Mouse (Mus musculus) stomach, embryonic 15.5 days (tissue): ENCODE results near the gene Fkbp9. TPM values are rescaled to one million over a fixed set of nuclear protein-coding genes. Genes with fewer than 3 reads are reported as not detected.

Experiments used
- ATAC-seq: fragments of 200-750 bp; cut with Nextera tagmentation; 2 replicates; pipeline ENCODE4 v1.8.0; 2017; ENCODE audit warnings: low read depth, moderate number of reproducible peaks, moderate TSS enrichment; ENCODE audit not compliant: insufficient read depth, low FRiP score
- H3K27ac ChIP-seq: fragments of 300-500 bp; sonication (generic); 2 replicates; pipeline ENCODE4 v1.5.1; 2015; ENCODE audit warnings: mild to moderate bottlenecking, inconsistent platforms
- H3K27me3 ChIP-seq: fragments of 300-500 bp; sonication (generic); replicated peaks from 2 replicates; pipeline ENCODE4 v1.6.1; 2015; ENCODE audit warnings: inconsistent platforms
- H3K36me3 ChIP-seq: fragments of 300-500 bp; sonication (generic); 2 replicates; pipeline ENCODE4 v1.6.1; 2015; ENCODE audit warnings: inconsistent platforms
- H3K4me1 ChIP-seq: fragments of 300-500 bp; sonication (generic); 2 replicates; pipeline ENCODE4 v1.6.1; 2015; ENCODE audit warnings: inconsistent platforms
- H3K4me2 ChIP-seq: fragments of 300-500 bp; sonication (generic); 2 replicates; pipeline ENCODE4 v1.6.1; 2015; ENCODE audit warnings: mild to moderate bottlenecking, inconsistent platforms
- H3K4me3 ChIP-seq: fragments of 300-500 bp; sonication (generic); replicated peaks from 2 replicates; pipeline ENCODE4 v1.5.1; 2015; ENCODE audit warnings: inconsistent platforms
- H3K9ac ChIP-seq: fragments of 300-500 bp; sonication (generic); 2 replicates; pipeline ENCODE4 v1.6.1; 2015; ENCODE audit warnings: inconsistent platforms
- H3K9me3 ChIP-seq: fragments of 300-500 bp; sonication (generic); 2 replicates; pipeline ENCODE4 v1.6.1; 2016; ENCODE audit warnings: inconsistent platforms
- WGBS: fragments of 180-500 bp; shearing (Covaris S2); methylation state at CpG from one replicate; pipeline ENCODE4 v1.1.7; 2015; 5-methylcytosine and 5-hydroxymethylcytosine counted together
- polyA plus RNA-seq: library from polyadenylated mRNA; unstranded; fragments of >200 nt; fragmentation: Nextera tagmentation; extraction: Ambion mirVana; gene quantifications from 2 replicates; pipeline ENCODE4 v1.2.1, GENCODE M21; 2015

Gene Fkbp9
- polyA plus RNA-seq, 1 experiment from 2014 or later, result 145 TPM

DNA sequence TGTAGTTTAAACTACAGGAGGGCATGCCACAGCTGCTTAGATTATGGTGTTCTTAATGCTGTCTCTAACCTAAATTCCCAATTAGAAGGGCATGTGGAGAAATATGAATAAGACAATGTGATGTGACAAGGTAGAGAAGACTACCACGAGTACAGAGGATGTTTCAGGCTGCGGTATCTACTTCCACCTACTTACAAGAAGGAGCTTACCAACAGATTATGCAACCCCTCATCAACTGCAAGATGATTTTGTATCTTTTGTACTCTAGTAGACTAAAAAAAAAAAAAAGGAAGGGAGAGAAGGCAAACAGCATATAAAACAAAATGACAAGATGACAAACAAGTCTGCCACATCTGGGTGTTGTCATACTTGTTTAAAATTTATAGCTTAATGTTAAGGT lies 76.5 kb downstream of the Fkbp9 start:
- Histone ChIP-seq H3K4me2 (no peak overlapping the region), H3K27ac (no peak overlapping the region), H3K9ac (no peak overlapping the region), H3K27me3 (no peaks in the 10 kb centered on the region), H3K4me3 (no peak overlapping the region), H3K4me1 (peaks cover 5% of the 10 kb centered on the region), H3K9me3 (no peaks in the 10 kb centered on the region), H3K36me3 (no peaks in the 10 kb centered on the region)
- ATAC-seq, result no peak
- 90% methylated on average over 2 of the region's 2 CpGs for whole genome bisulfite sequencing

- Histone ChIP-seq H3K27ac (no peak overlapping the region), H3K27me3 (no peaks in the 10 kb centered on the region), H3K4me2 (no peak overlapping the region), H3K36me3 (no peaks in the 10 kb centered on the region), H3K4me3 (no peak overlapping the region), H3K9ac (no peak overlapping the region), H3K4me1 (peaks cover 2% of the 10 kb centered on the region; the same call in 1 of the 2 replicates), H3K9me3 (no peaks in the 10 kb centered on the region)
- WGBS, result 11% methylated on average over 4 of the region's 4 CpGs
- peak; percentile 61; the same call in 1 of the 2 replicates for ATAC-seq
Measured at GRCm38 (mm10) chr6:56908912-56909311, 77.1 kb downstream of the Fkbp9 start.

- Histone ChIP-seq H3K27ac (no peak overlapping the region), H3K4me2 (no peak overlapping the region), H3K9me3 (no peaks in the 10 kb centered on the region), H3K27me3 (no peaks in the 10 kb centered on the region), H3K36me3 (no peaks in the 10 kb centered on the region), H3K4me1 (peaks cover 3% of the 10 kb centered on the region; the same call in 1 of the 2 replicates), H3K4me3 (no peak overlapping the region), H3K9ac (no peak overlapping the region)
- WGBS, result 70% methylated on average over 2 of the region's 2 CpGs
- peak; percentile 82; the same call in 1 of the 2 replicates for ATAC-seq
Measured at GRCm38 (mm10) chr6:56910910-56911309, 79.1 kb downstream of the Fkbp9 start.

- Histone ChIP-seq H3K4me3 (no peak overlapping the region), H3K27me3 (no peaks in the 10 kb centered on the region), H3K27ac (peak overlapping the region; percentile 36; the same call in 1 of the 2 replicates), H3K36me3 (no peaks in the 10 kb centered on the region), H3K9ac (no peak overlapping the region), H3K9me3 (no peaks in the 10 kb centered on the region), H3K4me2 (no peak overlapping the region), H3K4me1 (peaks cover 3% of the 10 kb centered on the region; the same call in 1 of the 2 replicates)
- no peak for ATAC-seq
- WGBS, result 56% methylated on average over 2 of the region's 2 CpGs
Measured at GRCm38 (mm10) chr6:56913092-56913858, 81.4 kb downstream of the Fkbp9 start.

DNA sequence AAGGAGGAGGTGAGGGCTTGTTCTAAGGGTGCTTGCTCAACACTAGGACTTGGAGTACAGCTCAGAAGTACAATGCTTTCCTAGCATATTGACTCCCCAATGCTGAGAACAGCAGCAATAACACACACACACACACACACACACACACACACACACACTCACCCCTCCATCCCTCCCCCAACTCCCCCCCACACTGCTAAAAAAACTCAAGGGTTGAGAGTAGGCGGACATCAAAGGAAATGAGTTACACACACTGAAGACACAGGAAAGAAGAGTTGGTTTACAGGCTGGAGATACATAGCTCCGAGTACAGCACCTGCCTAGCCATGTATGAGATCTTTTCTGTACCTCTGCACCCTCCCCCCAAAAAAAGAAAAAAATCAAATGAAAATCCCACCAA lies 84.4 kb downstream of the Fkbp9 start:
- no peak for ATAC-seq

DNA sequence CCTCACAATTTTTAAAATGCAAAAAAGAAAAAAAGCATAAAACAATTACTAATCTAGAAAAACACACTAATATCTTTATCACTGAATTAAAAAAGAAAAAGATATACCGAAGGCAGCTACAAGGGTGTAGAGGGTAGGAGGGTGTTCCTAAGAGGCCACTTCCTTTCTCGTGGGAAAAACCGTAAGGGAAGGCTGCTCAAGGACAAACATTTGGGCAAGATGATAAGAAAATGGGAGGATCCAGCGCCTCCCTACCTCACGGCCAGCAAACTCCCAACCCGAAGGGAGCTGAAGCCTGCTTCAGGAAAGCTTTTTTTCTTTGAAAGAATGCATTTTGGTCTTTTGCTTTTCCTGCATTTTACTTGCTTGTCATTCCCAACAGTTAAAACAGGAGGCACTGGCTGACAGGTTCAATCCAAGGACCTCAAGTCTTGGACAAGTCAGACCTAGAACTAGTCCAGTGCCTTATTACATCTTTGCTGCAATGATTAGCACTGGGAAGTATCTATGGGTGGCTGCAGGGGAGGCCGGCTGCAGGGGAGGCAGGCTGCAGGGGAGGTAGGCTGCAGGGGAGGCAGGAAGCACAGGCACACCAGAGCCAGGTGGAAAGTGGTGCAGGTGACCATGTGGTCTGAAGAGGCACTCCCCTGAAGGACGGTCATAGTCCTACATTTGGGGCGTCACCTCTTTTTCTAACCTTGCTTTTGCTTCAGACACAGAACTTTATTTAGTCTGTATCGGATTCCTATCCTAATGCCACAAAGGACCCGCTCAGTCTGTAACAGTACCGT lies 85.9 kb downstream of the Fkbp9 start:
- Histone ChIP-seq H3K36me3 (no peaks in the 10 kb centered on the region), H3K4me1 (peaks cover 11% of the 10 kb centered on the region), H3K27me3 (no peaks in the 10 kb centered on the region), H3K27ac (peak overlapping the region; percentile 77), H3K9ac (no peak overlapping the region), H3K4me3 (0 out of 2 replicates have a peak overlapping the region, but pooled peaks have one; percentile 5), H3K9me3 (no peaks in the 10 kb centered on the region), H3K4me2 (peak overlapping the region; percentile 35)
- 42% methylated on average over 12 of the region's 12 CpGs for WGBS
- ATAC-seq, result peak; percentile 83

More for the DNA sequence above, 84.4 kb downstream of the Fkbp9 start:
- Histone ChIP-seq H3K27ac (no peak overlapping the region), H3K4me3 (no peak overlapping the region), H3K36me3 (no peaks in the 10 kb centered on the region), H3K9ac (no peak overlapping the region), H3K27me3 (no peaks in the 10 kb centered on the region), H3K4me1 (peaks cover 9% of the 10 kb centered on the region), H3K9me3 (no peaks in the 10 kb centered on the region), H3K4me2 (no peak overlapping the region)
- WGBS, result 80% methylated on average over 2 of the region's 2 CpGs

GRCm38 (mm10) chr6:56919330-56920044 lies 87.6 kb downstream of the Fkbp9 start:
- Histone ChIP-seq H3K36me3 (no peaks in the 10 kb centered on the region), H3K27me3 (no peaks in the 10 kb centered on the region), H3K9me3 (no peaks in the 10 kb centered on the region), H3K27ac (no peak overlapping the region), H3K4me2 (no peak overlapping the region), H3K4me3 (no peak overlapping the region), H3K4me1 (peaks cover 8% of the 10 kb centered on the region; the same call in 1 of the 2 replicates), H3K9ac (no peak overlapping the region)
- WGBS, result 74% methylated on average over 7 of the region's 7 CpGs
- no peak for ATAC-seq

DNA sequence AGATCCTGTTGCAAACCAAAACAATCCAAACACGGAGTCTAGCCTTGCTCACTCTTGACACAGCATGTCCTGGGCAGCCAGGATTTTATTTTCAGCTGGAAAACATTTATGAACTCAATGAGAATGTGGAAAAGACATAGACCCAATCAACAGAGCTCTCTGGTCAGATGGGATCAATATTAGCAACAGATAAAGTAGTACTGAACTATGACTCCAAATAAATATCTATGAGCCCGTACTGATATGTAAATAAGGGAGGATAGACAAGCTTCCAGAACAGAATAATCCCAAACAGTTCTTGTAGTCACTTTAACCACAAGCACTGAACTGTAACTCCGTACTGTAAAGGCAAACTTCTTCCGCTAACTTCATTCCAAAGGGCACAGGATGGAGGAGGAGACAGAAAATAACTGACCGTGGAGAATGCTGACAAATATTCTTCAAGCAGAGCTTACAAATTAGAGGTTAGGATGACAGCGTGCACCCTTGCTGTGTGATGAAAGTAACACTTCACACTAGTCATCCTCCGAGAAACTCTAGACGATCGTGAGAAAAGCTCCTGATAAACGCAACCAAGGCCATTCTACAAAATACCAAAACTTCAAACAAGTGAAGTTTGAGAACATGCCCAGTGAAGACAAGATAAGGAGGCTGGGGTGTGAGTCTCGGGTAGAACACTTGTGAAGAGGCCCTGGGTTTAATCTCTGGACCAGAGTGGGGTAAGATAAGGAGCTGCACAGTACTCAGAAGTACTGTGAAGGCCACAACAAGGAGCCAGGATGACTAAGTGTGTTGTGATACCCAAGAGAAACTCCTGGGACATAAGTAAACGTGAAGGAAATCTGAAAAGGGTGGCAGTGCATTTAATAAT lies 88.6 kb downstream of the Fkbp9 start:
- Histone ChIP-seq H3K36me3 (no peaks in the 10 kb centered on the region), H3K27me3 (no peaks in the 10 kb centered on the region), H3K27ac (no peak overlapping the region), H3K4me2 (no peak overlapping the region), H3K9me3 (no peaks in the 10 kb centered on the region), H3K9ac (no peak overlapping the region), H3K4me3 (no peak overlapping the region), H3K4me1 (peaks cover 8% of the 10 kb centered on the region; the same call in 1 of the 2 replicates)
- ATAC-seq, result 0 out of 2 replicates have a peak, but pooled peaks have one; percentile 30
- 64% methylated on average over 12 of the region's 12 CpGs for WGBS

DNA sequence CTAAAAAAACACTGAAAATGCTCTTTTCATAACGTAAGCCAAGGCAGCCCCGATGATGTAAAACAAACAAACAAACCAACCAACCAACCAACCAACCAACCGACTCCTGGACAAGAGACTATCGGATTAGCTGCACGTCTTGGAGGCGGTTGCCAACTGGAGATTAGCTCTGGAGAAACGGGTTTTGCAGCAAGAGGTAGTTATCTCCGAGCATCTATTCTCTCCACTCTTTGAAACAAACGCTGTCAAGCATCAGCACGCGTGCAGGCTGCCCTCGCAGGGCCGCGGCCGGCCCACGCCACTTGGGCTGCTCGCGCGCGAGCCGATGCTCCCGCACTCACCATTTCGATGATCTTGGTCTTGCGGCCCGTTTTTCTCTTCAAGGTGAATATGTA lies 91.5 kb downstream of the Fkbp9 start:
- Histone ChIP-seq H3K9me3 (no peaks in the 10 kb centered on the region), H3K36me3 (no peaks in the 10 kb centered on the region), H3K27ac (peak overlapping the region; percentile 84), H3K4me3 (peak overlapping the region; percentile 83), H3K27me3 (no peaks in the 10 kb centered on the region), H3K9ac (peak overlapping the region; percentile 64), H3K4me1 (peaks cover 8% of the 10 kb centered on the region; the same call in 1 of the 2 replicates), H3K4me2 (peak overlapping the region; percentile 52)
- WGBS, result 0% methylated on average over 25 of the region's 25 CpGs
- ATAC-seq, result peak; percentile 25

- H3K9me3 ChIP-seq, result no peaks in the 10 kb centered on the region
- ATAC-seq, result peak; percentile 95
- peak within 1 kb of the TSS; percentile 91 for H3K27ac ChIP-seq
- WGBS, result 3% methylated on average over 64 of the region's 64 CpGs
- H3K27me3 ChIP-seq, result no peaks in the 10 kb centered on the region
- peak within 1 kb of the TSS; percentile 64 for H3K9ac ChIP-seq
- H3K4me3 ChIP-seq, result peak within 1 kb of the TSS; percentile 83
- peak within 1 kb of the TSS; percentile 61 for H3K4me2 ChIP-seq
- no peaks in the 10 kb centered on the region for H3K36me3 ChIP-seq
- H3K4me1 ChIP-seq, result peaks cover 7% of the 10 kb centered on the region; the same call in 1 of the 2 replicates
Measured at GRCm38 (mm10) chr6:56923726-56924707, 92.2 kb downstream of the Fkbp9 start, which contains the start of the genes Nt5c3 and Vmn1r4. TSS of gene Nt5c3 (minus strand) at chr6:56923932. TSS of gene Vmn1r4 (plus strand) at chr6:56924015.
